Mouse (Mus musculus): ENCODE results near the gene Pik3cb. TPM values are rescaled to one million over a fixed set of nuclear protein-coding genes. Genes with fewer than 3 reads are reported as not detected.

Pik3cb gene
- 12.3 and 13.5 TPM in 2 replicates for total RNA-seq (2015)
- 4.6 and 5.3 TPM in 2 replicates for total RNA-seq (2017)

- ATAC-seq (replicated peaks; ENCODE audit: poor library complexity), result peak; percentile 88
Observed at GRCm38 (mm10) chr9:99140063-99140882, at the start of gene Pik3cb. Gene Pik3cb (minus strand): TSS chr9:99140621.

GRCm38 (mm10) chr9:99183043-99183670 lies 42.7 kb upstream of the Pik3cb start:
- ATAC-seq (replicated peaks; ENCODE audit: poor library complexity), result peak; percentile 66

- peak; percentile 80 for ATAC-seq (replicated peaks; ENCODE audit: poor library complexity)
Observed at GRCm38 (mm10) chr9:99182121-99182520, 41.7 kb upstream of the Pik3cb start.

- peak; percentile 42 for ATAC-seq (replicated peaks; ENCODE audit: poor library complexity)
Observed at GRCm38 (mm10) chr9:99180272-99180671, 39.9 kb upstream of the Pik3cb start.

- no peak for ATAC-seq (replicated peaks; ENCODE audit: poor library complexity)
Observed at GRCm38 (mm10) chr9:99178736-99179135, 38.3 kb upstream of the Pik3cb start.

GRCm38 (mm10) chr9:99175774-99176173 lies 35.4 kb upstream of the Pik3cb start:
- ATAC-seq (replicated peaks; ENCODE audit: poor library complexity), result no peak; the same call in 1 of the 2 replicates

GRCm38 (mm10) chr9:99172811-99173210 lies 32.4 kb upstream of the Pik3cb start:
- ATAC-seq (replicated peaks; ENCODE audit: poor library complexity), result peak; percentile 45; the same call in 1 of the 2 replicates

GRCm38 (mm10) chr9:99171186-99171585 lies 30.8 kb upstream of the Pik3cb start:
- ATAC-seq (replicated peaks; ENCODE audit: poor library complexity), result no peak

- ATAC-seq (replicated peaks; ENCODE audit: poor library complexity), result no peak
Observed at GRCm38 (mm10) chr9:99169029-99169428, 28.6 kb upstream of the Pik3cb start.

GRCm38 (mm10) chr9:99166946-99167345 lies 26.5 kb upstream of the Pik3cb start:
- no peak for ATAC-seq (replicated peaks; ENCODE audit: poor library complexity)

- no peak for ATAC-seq (replicated peaks; ENCODE audit: poor library complexity)
Observed at GRCm38 (mm10) chr9:99165956-99166355, 25.5 kb upstream of the Pik3cb start.

- peak; percentile 73 for ATAC-seq (replicated peaks; ENCODE audit: poor library complexity)
Observed at GRCm38 (mm10) chr9:99164664-99165226, 24.3 kb upstream of the Pik3cb start.

GRCm38 (mm10) chr9:99164148-99164503 lies 23.7 kb upstream of the Pik3cb start:
- ATAC-seq (replicated peaks; ENCODE audit: poor library complexity), result peak; percentile 18

- ATAC-seq (replicated peaks; ENCODE audit: poor library complexity), result no peak
Observed at GRCm38 (mm10) chr9:99163420-99164147, 23.2 kb upstream of the Pik3cb start.

GRCm38 (mm10) chr9:99162839-99163238 lies 22.4 kb upstream of the Pik3cb start:
- ATAC-seq (replicated peaks; ENCODE audit: poor library complexity), result peak; percentile 45

GRCm38 (mm10) chr9:99160780-99161179 lies 20.4 kb upstream of the Pik3cb start:
- no peak for ATAC-seq (replicated peaks; ENCODE audit: poor library complexity)

- ATAC-seq (replicated peaks; ENCODE audit: poor library complexity), result no peak
Observed at GRCm38 (mm10) chr9:99159932-99160331, 19.5 kb upstream of the Pik3cb start.

GRCm38 (mm10) chr9:99158708-99159107 lies 18.3 kb upstream of the Pik3cb start:
- ATAC-seq (replicated peaks; ENCODE audit: poor library complexity), result peak; percentile 49

GRCm38 (mm10) chr9:99158203-99158632 lies 17.8 kb upstream of the Pik3cb start:
- ATAC-seq (replicated peaks; ENCODE audit: poor library complexity), result peak; percentile 33

GRCm38 (mm10) chr9:99153655-99154054 lies 13.2 kb upstream of the Pik3cb start:
- ATAC-seq (replicated peaks; ENCODE audit: poor library complexity), result no peak
